Mouse (Mus musculus): ENCODE measurements at regions not wholly inside any gene's neighbourhood (a gene's known extent, or its start where the extent isn't known, plus 50 kb on each side); places are given as distances from the start of the nearest gene placed in this dataset.

GRCm38 (mm10) chr6:94915842-94916620 lies 201.0 kb upstream of the Kbtbd8 start:
- in situ Hi-C loops (cut with MboI, MseI) = no loop called here

- in situ Hi-C loops (cut with MboI, MseI) = no loop called here
Observed at GRCm38 (mm10) chr6:94911836-94912235, 205.2 kb upstream of the Kbtbd8 start.

- in situ Hi-C loops (cut with MboI, MseI) = no loop called here
Observed at GRCm38 (mm10) chr6:94911374-94911773, 205.7 kb upstream of the Kbtbd8 start.

- in situ Hi-C loops (cut with MboI, MseI) = no loop called here
Observed at GRCm38 (mm10) chr6:94900862-94901261, 200.9 kb upstream of the Lrig1 start.

- in situ Hi-C loops (cut with MboI, MseI) = no loop called here
Observed at GRCm38 (mm10) chr6:94898881-94899280, 198.9 kb upstream of the Lrig1 start.

GRCm38 (mm10) chr6:94890165-94890564 lies 190.2 kb upstream of the Lrig1 start:
- in situ Hi-C loops (cut with MboI, MseI) = no loop called here

GRCm38 (mm10) chr6:94889271-94889670 lies 189.3 kb upstream of the Lrig1 start:
- in situ Hi-C loops (cut with MboI, MseI) = no loop called here

- in situ Hi-C loops (cut with MboI, MseI) = no loop called here
Observed at GRCm38 (mm10) chr6:94881139-94881538, 181.2 kb upstream of the Lrig1 start.

GRCm38 (mm10) chr6:94875841-94876240 lies 175.9 kb upstream of the Lrig1 start:
- in situ Hi-C loops (cut with MboI, MseI) = no loop called here

GRCm38 (mm10) chr6:94875065-94875464 lies 175.1 kb upstream of the Lrig1 start:
- in situ Hi-C loops (cut with MboI, MseI) = no loop called here

GRCm38 (mm10) chr6:94874415-94874814 lies 174.5 kb upstream of the Lrig1 start:
- in situ Hi-C loops (cut with MboI, MseI) = no loop called here

GRCm38 (mm10) chr6:94867952-94868351 lies 168.0 kb upstream of the Lrig1 start:
- in situ Hi-C loops (cut with MboI, MseI) = no loop called here

- in situ Hi-C loops (cut with MboI, MseI) = no loop called here
Observed at GRCm38 (mm10) chr6:94865498-94865897, 165.5 kb upstream of the Lrig1 start.

- in situ Hi-C loops (cut with MboI, MseI) = no loop called here
Observed at GRCm38 (mm10) chr6:94858121-94858621, 158.2 kb upstream of the Lrig1 start.

- in situ Hi-C loops (cut with MboI, MseI) = loop anchor here in 1 of 2 experiments (5.0 kb wide), 1 partner anchor 63 kb away; no protein-coding TSS in a partner anchor
Observed at GRCm38 (mm10) chr6:94850121-94850520, 150.2 kb upstream of the Lrig1 start.

GRCm38 (mm10) chr6:94849533-94849932 lies 149.6 kb upstream of the Lrig1 start:
- in situ Hi-C loops (cut with MboI, MseI) = no loop called here

GRCm38 (mm10) chr6:94848437-94848836 lies 148.5 kb upstream of the Lrig1 start:
- in situ Hi-C loops (cut with MboI, MseI) = no loop called here

GRCm38 (mm10) chr6:94845821-94846220 lies 145.9 kb upstream of the Lrig1 start:
- in situ Hi-C loops (cut with MboI, MseI) = no loop called here

- in situ Hi-C loops (cut with MboI, MseI) = no loop called here
Observed at GRCm38 (mm10) chr6:94842856-94843255, 142.9 kb upstream of the Lrig1 start.

GRCm38 (mm10) chr6:94841881-94842280 lies 141.9 kb upstream of the Lrig1 start:
- in situ Hi-C loops (cut with MboI, MseI) = no loop called here

- in situ Hi-C loops (cut with MboI, MseI) = no loop called here
Observed at GRCm38 (mm10) chr6:94835742-94836141, 135.8 kb upstream of the Lrig1 start.

GRCm38 (mm10) chr6:94834551-94834950 lies 134.6 kb upstream of the Lrig1 start:
- in situ Hi-C loops (cut with MboI, MseI) = no loop called here

- in situ Hi-C loops (cut with MboI, MseI) = no loop called here
Observed at GRCm38 (mm10) chr6:94830801-94831200, 130.8 kb upstream of the Lrig1 start.

Data from T-helper 17 cell (primary cell).